ENCODE assay signal across 16 mouse cellular contexts in the genomic region with DNA sequence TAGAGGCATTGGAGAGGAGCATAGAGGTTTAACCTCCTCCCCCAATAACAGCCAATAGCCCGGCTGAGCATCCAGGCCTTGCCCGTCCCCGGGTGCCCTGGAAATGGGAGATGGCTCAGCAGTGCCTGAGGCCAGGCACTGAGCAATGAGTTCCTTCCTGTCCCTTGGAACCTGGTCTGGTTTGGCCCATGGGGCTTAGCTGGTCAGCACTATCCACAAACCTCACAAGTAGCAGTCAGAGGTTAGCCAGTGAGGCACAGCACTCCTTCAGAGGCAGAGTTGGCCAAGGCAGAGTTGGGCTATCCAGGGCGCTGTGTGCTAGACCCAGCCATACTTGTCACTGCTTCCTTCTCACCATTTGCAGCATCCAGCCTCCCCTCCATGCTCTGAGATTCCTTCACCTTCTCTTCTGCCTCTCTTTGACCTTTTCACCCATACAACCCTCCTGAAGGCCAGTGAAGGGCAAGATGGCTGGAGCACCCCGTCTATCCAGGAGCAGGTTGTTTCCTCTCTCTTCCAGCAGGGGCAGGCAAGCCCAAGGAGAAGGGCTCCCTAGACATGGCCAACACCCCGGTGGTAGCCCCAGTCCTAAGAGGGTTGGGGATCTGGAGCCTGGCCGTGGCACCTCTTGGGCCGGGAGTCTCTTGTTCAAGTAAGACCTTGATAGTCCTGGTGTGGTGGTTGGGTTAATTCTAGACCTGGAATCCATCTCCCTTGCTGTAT. TPM values are rescaled to one million over a fixed set of nuclear protein-coding genes. Genes with fewer than 3 reads are reported as not detected.
DNase-seq lines count a peak whose midpoint lies in the region; ATAC-seq lines count a peak whose summit lies in the region.
"Had no signal": no experiment of that assay in that cellular context is flagged by ENCODE, and none has a peak within 500 bp of the region (broad histone marks: within the 10 kb centered on the region; RNA-seq: fewer than 3 reads in every experiment).

No protein-coding gene starts in this region.

- H3K9me3 ChIP-seq in heart, embryonic 11.5 days (replicated peaks; ENCODE audit: control insufficient read depth, low read length): no peaks in the 10 kb centered on the region
- no peaks in the 10 kb centered on the region for H3K9me3 ChIP-seq in lung, embryonic 16.5 days (ENCODE audit: control insufficient read depth, low read length)
- no peaks in the 10 kb centered on the region for H3K9me3 ChIP-seq in limb, embryonic 12.5 days
- H3K9me3 ChIP-seq: hindbrain, embryonic 15.5 days; neural tube, embryonic 12.5 days; stomach, embryonic 15.5 days had no signal

- H3K36me3 ChIP-seq in heart, embryonic 11.5 days (ENCODE audit: control insufficient read depth, insufficient read depth, low read length): no peaks in the 10 kb centered on the region
- no peaks in the 10 kb centered on the region for H3K36me3 ChIP-seq in lung, embryonic 16.5 days (ENCODE audit: control insufficient read depth, insufficient read depth, low read length)
- H3K36me3 ChIP-seq in limb, embryonic 12.5 days: no peaks in the 10 kb centered on the region
- H3K36me3 ChIP-seq: hindbrain, embryonic 15.5 days; neural tube, embryonic 12.5 days; stomach, embryonic 15.5 days had no signal

- H3K4me2 ChIP-seq in heart, embryonic 11.5 days: no peak overlapping the region
- H3K4me2 ChIP-seq in lung, embryonic 16.5 days (ENCODE audit: low read depth, low read length): no peak overlapping the region
- no peak overlapping the region for H3K4me2 ChIP-seq in limb, embryonic 12.5 days
- H3K4me2 ChIP-seq: hindbrain, embryonic 15.5 days; neural tube, embryonic 12.5 days; stomach, embryonic 15.5 days had no signal

- ATAC-seq in heart, embryonic 11.5 days (replicated peaks; ENCODE audit: insufficient number of reproducible peaks, low FRiP score, low TSS enrichment): no peak
- no peak for ATAC-seq in lung, embryonic 16.5 days (ENCODE audit: low read depth)
- ATAC-seq in limb, embryonic 12.5 days (ENCODE audit: insufficient number of reproducible peaks, insufficient read depth, low FRiP score, low TSS enrichment, low read depth): no peak
- no peak for ATAC-seq in erythroid progenitor cell, adult 5-6 weeks (replicated peaks; ENCODE audit: low FRiP score, poor library complexity, severe bottlenecking)

- H3K4me1 ChIP-seq in heart, embryonic 11.5 days (ENCODE audit: control insufficient read depth, insufficient read depth, low read length): peaks cover 60% of the 10 kb centered on the region
- peaks cover 30% of the 10 kb centered on the region for H3K4me1 ChIP-seq in lung, embryonic 16.5 days (replicated peaks; ENCODE audit: control insufficient read depth, insufficient read depth, low read length)
- H3K4me1 ChIP-seq in limb, embryonic 12.5 days (replicated peaks): peaks cover 98% of the 10 kb centered on the region

- no peak overlapping the region for H3K4me3 ChIP-seq in heart, embryonic 11.5 days (ENCODE audit: low read depth, low read length)
- H3K4me3 ChIP-seq in lung, embryonic 16.5 days (ENCODE audit: low read length): no peak overlapping the region
- no peak overlapping the region for H3K4me3 ChIP-seq in limb, embryonic 12.5 days (replicated peaks)
- H3K4me3 ChIP-seq: hindbrain, embryonic 15.5 days; neural tube, embryonic 12.5 days; stomach, embryonic 15.5 days had no signal

- no peak for DNase-seq in heart, postnatal 4 days
- DNase-seq in lung, postnatal 10 days: no peak
- no peak for DNase-seq in urinary bladder, adult 2 months (ENCODE audit: low spot score)
- DNase-seq: B cell, adult 2 months; cerebellum, adult 18-20 months; lung, postnatal 4 days; right cerebral cortex, postnatal 4 days; thymus, postnatal 36 days had no signal

- H3K27ac ChIP-seq in heart, embryonic 11.5 days (ENCODE audit: low read depth, low read length): peak overlapping the region; percentile 41; the same call in 1 of the 2 replicates
- peak overlapping the region; percentile 95 for H3K27ac ChIP-seq in lung, embryonic 16.5 days (ENCODE audit: low read length)
- H3K27ac ChIP-seq in limb, embryonic 12.5 days: peak overlapping the region; percentile 99
- H3K27ac ChIP-seq: hindbrain, embryonic 15.5 days; neural tube, embryonic 12.5 days had no signal

- H3K9ac ChIP-seq in heart, embryonic 11.5 days (ENCODE audit: low read depth, low read length): no peak overlapping the region
- H3K9ac ChIP-seq in lung, embryonic 16.5 days (ENCODE audit: low read length): no peak overlapping the region
- H3K9ac ChIP-seq in limb, embryonic 12.5 days (replicated peaks): no peak overlapping the region
- H3K9ac ChIP-seq: hindbrain, embryonic 15.5 days; neural tube, embryonic 12.5 days; stomach, embryonic 15.5 days had no signal

- 80% methylated on average over 8 of the region's 8 CpGs for WGBS in heart, embryonic 11.5 days (ENCODE audit: insufficient replicate concordance)
- 80% methylated on average over 8 of the region's 8 CpGs for WGBS in lung, embryonic 16.5 days
- WGBS in limb, embryonic 12.5 days: 69% methylated on average over 8 of the region's 8 CpGs

- no peaks in the 10 kb centered on the region for H3K27me3 ChIP-seq in heart, embryonic 11.5 days (ENCODE audit: control insufficient read depth, insufficient read depth, low read length)
- no peaks in the 10 kb centered on the region for H3K27me3 ChIP-seq in lung, embryonic 16.5 days (ENCODE audit: control insufficient read depth, insufficient read depth, low read depth, low read length)
- no peaks in the 10 kb centered on the region for H3K27me3 ChIP-seq in limb, embryonic 12.5 days
- H3K27me3 ChIP-seq: hindbrain, embryonic 15.5 days; neural tube, embryonic 12.5 days; stomach, embryonic 15.5 days had no signal

RNA-seq across cellular contexts. Expression of gene Mrpl23, which starts 23.0 kb away (rescaled TPM):
- 15.4 and 19.3 TPM in 2 replicates for polyA plus RNA-seq in heart, embryonic 11.5 days (2014; fragmentation: Nextera tagmentation; extraction: Ambion mirVana)
- 1 to 10 TPM; 3.7 to 6.4 TPM for total RNA-seq in heart, postnatal 4 days (2021)
- 17.2 and 22.4 TPM in 2 replicates for polyA plus RNA-seq in lung, embryonic 16.5 days (2015; fragmentation: Nextera tagmentation; extraction: Ambion mirVana)
- polyA plus RNA-seq in limb, embryonic 12.5 days (2016; fragmentation: Nextera tagmentation; extraction: Ambion mirVana): 29.4 and 33.3 TPM in 2 replicates
- total RNA-seq in erythroid progenitor cell, adult 5-6 weeks (2015; ENCODE audit: low replicate concordance): 9.6 TPM in 1 of 2 replicates, not detected in the other
- total RNA-seq in erythroid progenitor cell, adult 5-6 weeks (2017; ENCODE audit: low replicate concordance): 0.13 TPM in 1 of 2 replicates, not detected in the other
- polyA plus RNA-seq in urinary bladder, adult 2 months (2012; rRNA removed): 76.2 and 102 TPM in 2 replicates

RNA-seq across cellular contexts. Expression of gene Tnnt3, which starts 56.9 kb away (rescaled TPM):
- polyA plus RNA-seq in heart, embryonic 11.5 days (2014; fragmentation: Nextera tagmentation; extraction: Ambion mirVana): 16.0 and 16.3 TPM in 2 replicates
- 10 to 100 TPM in 1 of 2 experiments, under 1 TPM in 1; 0.98 to 10.9 TPM for total RNA-seq in heart, postnatal 4 days (2021)
- 17.9 and 50.7 TPM in 2 replicates for polyA plus RNA-seq in lung, embryonic 16.5 days (2015; fragmentation: Nextera tagmentation; extraction: Ambion mirVana)
- polyA plus RNA-seq in limb, embryonic 12.5 days (2016; fragmentation: Nextera tagmentation; extraction: Ambion mirVana): 14.3 and 17.3 TPM in 2 replicates
- not detected in 2 replicates for total RNA-seq in erythroid progenitor cell, adult 5-6 weeks (2015; ENCODE audit: low replicate concordance)
- not detected in 2 replicates for total RNA-seq in erythroid progenitor cell, adult 5-6 weeks (2017; ENCODE audit: low replicate concordance)
- 74.3 and 79.9 TPM in 2 replicates for polyA plus RNA-seq in urinary bladder, adult 2 months (2012; rRNA removed)
- total RNA-seq: left cerebral cortex, postnatal 14 days had no signal

Comparison
In these comparisons a context has a peak if more than half of its experiments do, and no peak if none do; other contexts are left out.
1. H3K27ac ChIP-seq: peak in every context shown above with its lines; median percentile 99 in limb, embryonic 12.5 days; 95 in lung, embryonic 16.5 days; 41 in heart, embryonic 11.5 days.